Comparison of ENCODE assay signal across 8 mouse cellular contexts in genomic region chr13:54468098-54469011, GRCm38 (mm10). TPM values are rescaled to one million over a fixed set of nuclear protein-coding genes. Genes with fewer than 3 reads are reported as not detected.
DNase-seq lines count a peak whose midpoint lies in the region; ATAC-seq lines count a peak whose summit lies in the region.

TSS of gene Thoc3 (minus strand) at chr13:54468849.

- intact Hi-C loops in gastrocnemius, postnatal 14 days (cut with DNase I; ENCODE audit: low total_unique reads), result no loop called here
- intact Hi-C loops in left cerebral cortex, postnatal 10 days (cut with DNase I), result loop anchor here (5.0 kb wide), 1 partner anchor 94 kb away; no protein-coding TSS in a partner anchor

- ATAC-seq in inflammation-experienced regulatory T-cells, adult 6 months, result peak; percentile 98
- peak; percentile 97 for ATAC-seq in megakaryocyte-erythroid progenitor cell, adult 5-6 weeks (replicated peaks; ENCODE audit: low FRiP score, low TSS enrichment, poor library complexity, severe bottlenecking)

- peak; percentile 85 for DNase-seq in adipocyte (ENCODE audit: low spot score)
- peak; percentile 97 for DNase-seq in embryo, embryonic 10 days (ENCODE audit: low spot score)
- DNase-seq in gastrocnemius, postnatal 14 days, result peak; percentile 88
- DNase-seq in left cerebral cortex, postnatal 10 days (ENCODE audit: extremely low spot score in 1 of 2, low spot score in 2 of 2), result peak; percentile 84 to 93
- DNase-seq in right cerebral cortex, postnatal 25 days, result peak; percentile 91
- DNase-seq in urinary bladder, postnatal 4 days (ENCODE audit: low spot score in 2 of 2), result peak; percentile 81 to 89

RNA-seq across cellular contexts. Expression of gene Thoc3, which starts in this region (rescaled TPM):
- total RNA-seq in gastrocnemius, postnatal 14 days (2021), result 10 to 100 TPM; 16.1 to 18.5 TPM
- polyA plus RNA-seq in inflammation-experienced regulatory T-cells, adult 6 months (2017; shearing (Covaris generic)), result 10 to 100 TPM; 26.8 to 33.5 (median 32.7) TPM
- 10 to 100 TPM; 41.3 to 41.4 TPM for total RNA-seq in left cerebral cortex, postnatal 10 days (2021)
- total RNA-seq in megakaryocyte-erythroid progenitor cell, adult 5-6 weeks (2014; fragmentation: Nextera tagmentation), result 30.0 and 40.1 TPM in 2 replicates
- total RNA-seq in megakaryocyte-erythroid progenitor cell, adult 5-6 weeks (2017), result 37.3 and 62.5 TPM in 2 replicates

Comparison
In these comparisons a context has a peak if more than half of its experiments do, and no peak if none do; other contexts are left out.
1. Peak in every context shown above with its lines: DNase-seq and ATAC-seq.